In the genomic region with DNA sequence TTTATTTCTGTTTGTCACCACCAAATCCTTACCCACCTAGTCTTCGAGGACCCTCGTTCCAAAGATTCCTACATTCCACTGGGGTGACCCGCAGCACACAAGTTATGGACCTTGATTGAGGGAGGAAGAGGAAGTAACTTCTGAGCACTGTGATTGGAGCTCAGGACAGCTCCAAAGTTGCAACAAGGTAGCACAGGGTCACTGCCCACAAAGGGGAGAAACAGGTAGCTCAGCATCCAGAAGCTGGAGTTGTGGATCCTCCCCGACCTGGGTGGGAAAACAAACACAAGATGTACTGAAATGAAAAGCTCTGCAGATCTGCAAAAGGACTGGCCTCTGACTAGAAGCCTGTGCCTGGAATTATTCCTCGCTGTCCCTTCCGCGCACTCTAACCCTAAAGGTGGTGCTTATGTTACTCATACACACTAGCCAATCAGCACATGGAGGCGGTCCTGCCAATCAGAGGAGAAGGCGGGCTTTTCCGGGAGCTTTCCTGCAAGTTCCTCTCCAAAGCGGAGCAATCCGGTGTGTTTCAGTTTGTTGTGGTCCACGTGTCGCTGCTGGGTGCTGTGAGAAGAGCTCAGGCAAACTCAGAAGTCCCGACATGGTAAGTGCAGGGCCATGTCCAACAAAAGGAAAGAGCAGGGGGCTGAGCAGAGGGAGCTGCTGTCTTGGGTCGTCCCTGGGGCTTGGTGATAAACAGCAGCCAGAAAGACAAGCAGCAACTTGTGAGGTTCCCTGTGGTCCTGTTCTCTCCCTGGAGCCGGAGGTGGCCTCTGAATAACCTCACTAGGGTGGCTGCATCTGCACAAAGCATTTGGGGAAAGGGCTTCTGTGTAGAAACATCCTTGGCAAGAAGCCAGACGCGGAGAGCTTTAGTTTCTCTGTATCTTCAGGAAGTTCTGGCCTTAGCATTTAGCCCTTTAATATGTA, we compare ENCODE assay signal across 7 mouse cellular contexts. TPM values are rescaled to one million over a fixed set of nuclear protein-coding genes. Genes with fewer than 3 reads are reported as not detected.
DNase-seq lines count a peak whose midpoint lies in the region; ATAC-seq lines count a peak whose summit lies in the region.
"Not testable (repeated sequence)": the region's sequence is repeated elsewhere in the genome, so short reads cannot be mapped to it uniquely, and the experiment has no call there.

No protein-coding gene starts in this region.

- peak overlapping the region; percentile 56 for H3K4me3 ChIP-seq in embryonic facial prominence, embryonic 12.5 days
- peak overlapping the region; percentile 51 for H3K4me3 ChIP-seq in limb, embryonic 11.5 days (ENCODE audit: low read depth, low read length)
- H3K4me3 ChIP-seq in midbrain, embryonic 14.5 days (replicated peaks; ENCODE audit: low read depth, low read length) = peak overlapping the region; percentile 48

- H3K4me1 ChIP-seq in embryonic facial prominence, embryonic 12.5 days; limb, embryonic 11.5 days (ENCODE audit: control insufficient read depth, insufficient read depth, low read length); midbrain, embryonic 14.5 days (ENCODE audit: control insufficient read depth, insufficient read depth, low read length): not testable (repeated sequence)

- WGBS in embryonic facial prominence, embryonic 12.5 days = 21% methylated on average over 19 of the region's 19 CpGs
- 13% methylated on average over 19 of the region's 19 CpGs for WGBS in limb, embryonic 11.5 days
- WGBS in midbrain, embryonic 14.5 days = 17% methylated on average over 17 of the region's 19 CpGs

- H3K9me3 ChIP-seq in embryonic facial prominence, embryonic 12.5 days; limb, embryonic 11.5 days (ENCODE audit: control insufficient read depth, low read length); midbrain, embryonic 14.5 days (ENCODE audit: control insufficient read depth, low read length): not testable (repeated sequence)

- H3K4me2 ChIP-seq in embryonic facial prominence, embryonic 12.5 days (replicated peaks) = peak overlapping the region; percentile 49
- H3K4me2 ChIP-seq in limb, embryonic 11.5 days (ENCODE audit: low read depth, severe bottlenecking) = peak overlapping the region; percentile 41
- peak overlapping the region; percentile 59 for H3K4me2 ChIP-seq in midbrain, embryonic 14.5 days (ENCODE audit: low read length)

- peak; percentile 86 for DNase-seq in adrenal gland, postnatal 25 days
- DNase-seq in heart, adult 11 months = peak; percentile 99
- peak; percentile 93 for DNase-seq in kidney, adult 18-20 months
- DNase-seq in limb, embryonic 11.5 days (ENCODE audit: low spot score) = peak; percentile 88
- DNase-seq in midbrain, embryonic 14.5 days = peak; percentile 88
- peak; percentile 75 to 84 for DNase-seq in spleen, adult 18-20 months

- peak; percentile 96 for ATAC-seq in embryonic facial prominence, embryonic 12.5 days (ENCODE audit: insufficient number of reproducible peaks, insufficient read depth, low FRiP score, low TSS enrichment)
- peak; percentile 99 for ATAC-seq in limb, embryonic 11.5 days (ENCODE audit: insufficient number of reproducible peaks, low FRiP score, low TSS enrichment, low read depth)
- peak; percentile 94 for ATAC-seq in midbrain, embryonic 14.5 days (ENCODE audit: low FRiP score, low TSS enrichment)

- peak overlapping the region; percentile 76; the same call in 1 of the 2 replicates for H3K27ac ChIP-seq in embryonic facial prominence, embryonic 12.5 days
- not testable (repeated sequence) for H3K27ac ChIP-seq in limb, embryonic 11.5 days (replicated peaks; ENCODE audit: low read depth, low read length); midbrain, embryonic 14.5 days (replicated peaks; ENCODE audit: low read depth, low read length)

- H3K27me3 ChIP-seq in embryonic facial prominence, embryonic 12.5 days; limb, embryonic 11.5 days (ENCODE audit: control insufficient read depth, insufficient read depth, low read length); midbrain, embryonic 14.5 days (ENCODE audit: control insufficient read depth, insufficient read depth, low read length): not testable (repeated sequence)

- peak overlapping the region; percentile 63 for H3K9ac ChIP-seq in embryonic facial prominence, embryonic 12.5 days
- H3K9ac ChIP-seq in limb, embryonic 11.5 days (ENCODE audit: low read length) = peak overlapping the region; percentile 61
- H3K9ac ChIP-seq in midbrain, embryonic 14.5 days (replicated peaks; ENCODE audit: low read length) = peak overlapping the region; percentile 39

- H3K36me3 ChIP-seq in embryonic facial prominence, embryonic 12.5 days; limb, embryonic 11.5 days (ENCODE audit: control insufficient read depth, insufficient read depth, low read length); midbrain, embryonic 14.5 days (ENCODE audit: control insufficient read depth, insufficient read depth, low read length): not testable (repeated sequence)

RNA-seq across cellular contexts. Expression of gene Gm10130, which starts 12.3 kb away (rescaled TPM):
- total RNA-seq in adrenal gland, postnatal 25 days (2021) = 4.3 and 5.7 TPM in 2 replicates
- polyA plus RNA-seq in embryonic facial prominence, embryonic 12.5 days (2016; fragmentation: Nextera tagmentation; extraction: Ambion mirVana) = 3.6 and 5.4 TPM in 2 replicates
- polyA plus RNA-seq in limb, embryonic 11.5 days (2014; fragmentation: Nextera tagmentation; extraction: Ambion mirVana) = 1.7 and 2.6 TPM in 2 replicates
- polyA plus RNA-seq in midbrain, embryonic 14.5 days (2014; fragmentation: Nextera tagmentation; extraction: Ambion mirVana) = 0.95 and 0.98 TPM in 2 replicates

RNA-seq across cellular contexts. Expression of gene 3300002I08Rik, which starts 51.3 kb away (rescaled TPM):
- total RNA-seq in adrenal gland, postnatal 25 days (2021) = 9.0 and 9.8 TPM in 2 replicates
- 10.4 and 11.0 TPM in 2 replicates for polyA plus RNA-seq in embryonic facial prominence, embryonic 12.5 days (2016; fragmentation: Nextera tagmentation; extraction: Ambion mirVana)
- polyA plus RNA-seq in limb, embryonic 11.5 days (2014; fragmentation: Nextera tagmentation; extraction: Ambion mirVana) = 9.4 and 9.9 TPM in 2 replicates
- 14.8 and 19.7 TPM in 2 replicates for polyA plus RNA-seq in midbrain, embryonic 14.5 days (2014; fragmentation: Nextera tagmentation; extraction: Ambion mirVana)

RNA-seq across cellular contexts. Expression of gene Gm14124, which starts 53.9 kb away (rescaled TPM):
- total RNA-seq in adrenal gland, postnatal 25 days (2021) = 0.61 and 0.62 TPM in 2 replicates
- polyA plus RNA-seq in embryonic facial prominence, embryonic 12.5 days (2016; fragmentation: Nextera tagmentation; extraction: Ambion mirVana) = not detected in 2 replicates
- polyA plus RNA-seq in limb, embryonic 11.5 days (2014; fragmentation: Nextera tagmentation; extraction: Ambion mirVana) = not detected in 2 replicates
- 0.12 TPM in 1 of 2 replicates, not detected in the other for polyA plus RNA-seq in midbrain, embryonic 14.5 days (2014; fragmentation: Nextera tagmentation; extraction: Ambion mirVana)

RNA-seq across cellular contexts. Expression of gene Gm21994, which starts 55.8 kb away (rescaled TPM):
- total RNA-seq in adrenal gland, postnatal 25 days (2021) = 8.2 and 9.8 TPM in 2 replicates
- polyA plus RNA-seq in embryonic facial prominence, embryonic 12.5 days (2016; fragmentation: Nextera tagmentation; extraction: Ambion mirVana) = 5.1 and 6.3 TPM in 2 replicates
- polyA plus RNA-seq in limb, embryonic 11.5 days (2014; fragmentation: Nextera tagmentation; extraction: Ambion mirVana) = 2.5 and 4.1 TPM in 2 replicates
- 1.8 and 2.8 TPM in 2 replicates for polyA plus RNA-seq in midbrain, embryonic 14.5 days (2014; fragmentation: Nextera tagmentation; extraction: Ambion mirVana)
